Mouse (Mus musculus) midbrain, embryonic 14.5 days (tissue): Measurements from ENCODE around the gene Calml4. TPM values are rescaled to one million over a fixed set of nuclear protein-coding genes. Genes with fewer than 3 reads are reported as not detected.
A peak's percentile ranks its signal among the peaks of the same experiment; 100 is the strongest.
"Not testable (repeated sequence)": the region's sequence is repeated elsewhere in the genome, so short reads cannot be mapped to it uniquely, and the experiment has no call there.

Experiments
- ATAC-seq: fragments of 200-750 bp; cut with Nextera tagmentation; 2 replicates; pipeline ENCODE4 v1.8.0; 2017; ENCODE audit warnings: moderate number of reproducible peaks, moderate library complexity; ENCODE audit not compliant: low FRiP score, low TSS enrichment
- DNase-seq: peaks from one replicate; pipeline ENCODE4 v3.0.0-alpha.2; 2015
- H3K27ac ChIP-seq: fragments of 300-500 bp; sonication (generic); replicated peaks from 2 replicates; pipeline ENCODE4 v1.5.1; 2014; ENCODE audit warnings: mild to moderate bottlenecking, low read depth, low read length, moderate library complexity
- H3K27me3 ChIP-seq: fragments of 300-500 bp; sonication (generic); 2 replicates; pipeline ENCODE4 v1.6.1; 2014; ENCODE audit warnings: low read length, control low read depth, mixed read lengths; ENCODE audit not compliant: control insufficient read depth, insufficient read depth
- H3K36me3 ChIP-seq: fragments of 300-500 bp; sonication (generic); 2 replicates; pipeline ENCODE4 v1.6.1; 2014; ENCODE audit warnings: low read length, control low read depth; ENCODE audit not compliant: control insufficient read depth, insufficient read depth
- H3K4me1 ChIP-seq: fragments of 300-500 bp; sonication (generic); 2 replicates; pipeline ENCODE4 v1.6.1; 2014; ENCODE audit warnings: mild to moderate bottlenecking, antibody characterized with exemption, low read length, control low read depth; ENCODE audit not compliant: control insufficient read depth, insufficient read depth
- H3K4me2 ChIP-seq: fragments of 300-500 bp; sonication (generic); 2 replicates; pipeline ENCODE4 v1.6.1; 2014; ENCODE audit warnings: mild to moderate bottlenecking, low read length, moderate library complexity
- H3K4me3 ChIP-seq: fragments of 300-500 bp; sonication (generic); replicated peaks from 2 replicates; pipeline ENCODE4 v1.5.1; 2014; ENCODE audit warnings: low read depth, low read length
- H3K9ac ChIP-seq: fragments of 300-500 bp; sonication (generic); replicated peaks from 2 replicates; pipeline ENCODE4 v1.6.1; 2014; ENCODE audit warnings: mild to moderate bottlenecking, low read length, moderate library complexity
- H3K9me3 ChIP-seq: fragments of 300-500 bp; sonication (generic); 2 replicates; pipeline ENCODE4 v1.6.1; 2016; ENCODE audit warnings: low read length, control low read depth, mixed read lengths; ENCODE audit not compliant: control insufficient read depth
- WGBS: fragments of 180-500 bp; shearing (Covaris S2); extraction: QIAGEN DNeasy Blood & Tissue Kit; methylation state at CpG from one replicate; pipeline ENCODE4 v1.1.7; 2014; 5-methylcytosine and 5-hydroxymethylcytosine counted together
- polyA plus RNA-seq: library from polyadenylated mRNA; unstranded; fragments of >200 nt; fragmentation: Nextera tagmentation; extraction: Ambion mirVana; gene quantifications from 2 replicates; pipeline ENCODE4 v1.2.1, GENCODE M21; 2014

Gene Calml4
- polyA plus RNA-seq, 1 experiment from 2014 or later: 7.1 TPM

GRCm38 (mm10) chr9:62817099-62817571, 40.7 kb upstream of the Calml4 start:
- no peak overlapping the region for H3K4me2 ChIP-seq
- H3K4me1 ChIP-seq: peaks cover 5% of the 10 kb centered on the region
- ATAC-seq: no peak
- H3K9me3 ChIP-seq: no peaks in the 10 kb centered on the region
- 50% methylated on average over 12 of the region's 12 CpGs for WGBS
- no peak overlapping the region for H3K4me3 ChIP-seq
- DNase-seq: peak; percentile 65
- H3K27me3 ChIP-seq: no peaks in the 10 kb centered on the region
- H3K36me3 ChIP-seq: no peaks in the 10 kb centered on the region
- H3K9ac ChIP-seq: no peak overlapping the region
- H3K27ac ChIP-seq: 0 out of 2 replicates have a peak overlapping the region, but pooled peaks have one; percentile 37

- no peak overlapping the region for H3K4me3 ChIP-seq
Observed at GRCm38 (mm10) chr9:62817828-62818614, 39.9 kb upstream of the Calml4 start.

GRCm38 (mm10) chr9:62819494-62819893, 38.4 kb upstream of the Calml4 start:
- Histone ChIP-seq H3K9ac (no peak overlapping the region), H3K4me2 (no peak overlapping the region), H3K4me1 (no peaks in the 10 kb centered on the region), H3K27ac (no peak overlapping the region), H3K4me3 (no peak overlapping the region), H3K27me3 (no peaks in the 10 kb centered on the region), H3K36me3 (no peaks in the 10 kb centered on the region), H3K9me3 (no peaks in the 10 kb centered on the region)
- 87% methylated on average over 3 of the region's 3 CpGs for WGBS
- ATAC-seq (no peak), DNase-seq (no peak)

More at GRCm38 (mm10) chr9:62817828-62818614, 39.9 kb upstream of the Calml4 start:
- Histone ChIP-seq H3K4me1 (no peaks in the 10 kb centered on the region), H3K9me3 (no peaks in the 10 kb centered on the region), H3K27me3 (no peaks in the 10 kb centered on the region), H3K36me3 (no peaks in the 10 kb centered on the region), H3K4me2 (no peak overlapping the region), H3K9ac (no peak overlapping the region), H3K27ac (no peak overlapping the region)
- DNase-seq: no peak
- WGBS: 78% methylated on average over 4 of the region's 4 CpGs
- no peak for ATAC-seq

DNA sequence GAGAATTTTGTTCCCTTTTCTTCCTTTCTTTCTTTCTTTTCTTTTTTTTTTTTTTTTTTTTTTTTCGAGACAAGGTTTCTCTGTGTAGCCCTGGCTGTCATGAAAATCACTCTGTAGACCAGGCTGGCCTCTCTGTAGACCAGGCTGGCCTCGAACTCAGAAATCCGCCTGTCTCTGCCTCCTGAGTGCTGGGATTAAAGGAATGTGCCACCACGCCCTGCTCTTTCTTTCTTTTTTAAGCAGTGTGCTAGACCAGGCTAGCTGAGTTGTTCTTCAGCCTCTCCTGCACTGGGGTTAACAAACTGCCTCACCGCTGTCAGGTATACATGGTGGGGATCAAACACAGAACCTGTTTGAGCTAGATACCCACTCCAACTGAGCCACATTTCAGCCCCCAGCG, 38.0 kb upstream of the Calml4 start:
- H3K27me3 ChIP-seq, H3K4me1 ChIP-seq, ATAC-seq: not testable (repeated sequence)

GRCm38 (mm10) chr9:62820829-62821228, 37.1 kb upstream of the Calml4 start:
- Histone ChIP-seq H3K4me1 (peaks cover 6% of the 10 kb centered on the region), H3K9me3 (no peaks in the 10 kb centered on the region), H3K27ac (no peak overlapping the region), H3K4me3 (no peak overlapping the region), H3K27me3 (no peaks in the 10 kb centered on the region), H3K4me2 (no peak overlapping the region), H3K36me3 (no peaks in the 10 kb centered on the region), H3K9ac (no peak overlapping the region)
- ATAC-seq: no peak
- no peak for DNase-seq
- 92% methylated on average over 6 of the region's 6 CpGs for WGBS

More for the DNA sequence above, 38.0 kb upstream of the Calml4 start:
- WGBS: 84% methylated on average over 6 of the region's 6 CpGs
- not testable (repeated sequence) for H3K9me3 ChIP-seq, H3K27ac ChIP-seq, H3K9ac ChIP-seq, H3K4me2 ChIP-seq, DNase-seq, H3K36me3 ChIP-seq, H3K4me3 ChIP-seq

GRCm38 (mm10) chr9:62821811-62822210, 36.1 kb upstream of the Calml4 start:
- 94% methylated on average over 7 of the region's 7 CpGs for WGBS
- Histone ChIP-seq H3K9ac (no peak overlapping the region), H3K36me3 (no peaks in the 10 kb centered on the region), H3K27me3 (no peaks in the 10 kb centered on the region), H3K27ac (no peak overlapping the region), H3K4me2 (no peak overlapping the region), H3K9me3 (no peaks in the 10 kb centered on the region), H3K4me3 (no peak overlapping the region), H3K4me1 (peaks cover 15% of the 10 kb centered on the region)
- DNase-seq: no peak
- ATAC-seq: no peak

GRCm38 (mm10) chr9:62825791-62826393, 32.0 kb upstream of the Calml4 start:
- Histone ChIP-seq H3K4me1 (peaks cover 15% of the 10 kb centered on the region), H3K4me3 (no peak overlapping the region), H3K9ac (no peak overlapping the region), H3K27me3 (no peaks in the 10 kb centered on the region), H3K4me2 (peak overlapping the region; percentile 13; the same call in 1 of the 2 replicates), H3K36me3 (no peaks in the 10 kb centered on the region), H3K27ac (peak overlapping the region; percentile 55), H3K9me3 (no peaks in the 10 kb centered on the region)
- WGBS: 6% methylated on average over 9 of the region's 9 CpGs
- ATAC-seq (peak; percentile 28; the same call in 1 of the 2 replicates), DNase-seq (peak; percentile 51)

DNA sequence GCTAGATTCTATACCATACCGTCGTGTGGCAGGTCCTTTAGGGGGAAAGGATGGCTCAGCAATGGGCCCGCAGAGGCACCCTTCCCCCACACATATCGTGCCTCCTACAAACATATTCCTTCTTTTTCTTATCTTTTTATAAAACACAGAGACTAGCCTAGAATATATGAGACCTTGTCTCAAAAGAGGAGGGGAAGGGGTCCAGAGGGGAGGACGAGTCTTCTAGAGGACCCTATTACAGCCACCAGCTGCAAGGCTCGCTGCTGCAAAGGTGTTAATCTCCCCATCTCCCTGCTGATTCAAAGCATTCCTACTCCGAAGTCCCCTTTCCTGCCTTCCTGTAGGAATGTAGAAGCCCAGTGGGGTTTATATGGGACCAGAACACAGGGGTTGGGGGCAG, 31.4 kb upstream of the Calml4 start:
- H3K4me3 ChIP-seq: no peak overlapping the region
- peak overlapping the region; percentile 13; the same call in 1 of the 2 replicates for H3K4me2 ChIP-seq
- no peak for DNase-seq
- H3K36me3 ChIP-seq: no peaks in the 10 kb centered on the region
- WGBS: 5% methylated on average over 7 of the region's 7 CpGs
- no peaks in the 10 kb centered on the region for H3K9me3 ChIP-seq
- no peak for ATAC-seq
- no peaks in the 10 kb centered on the region for H3K27me3 ChIP-seq
- H3K9ac ChIP-seq: no peak overlapping the region
- H3K4me1 ChIP-seq: peaks cover 15% of the 10 kb centered on the region
- peak overlapping the region; percentile 55 for H3K27ac ChIP-seq
